Mouse (Mus musculus) adrenal gland, adult 8-10 months (tissue): ENCODE results near the gene Prdx2. TPM values are rescaled to one million over a fixed set of nuclear protein-coding genes. Genes with fewer than 3 reads are reported as not detected.

Experiments
- DNase-seq: peaks from one replicate; pipeline ENCODE4 v3.0.0; 2022
- total RNA-seq, 4 experiments: library from RNA; stranded (reverse); gene quantifications; 2 replicates each; pipeline ENCODE4 v1.2.4; 2022

Prdx2 gene
- 100 to 1,000 TPM; 651 to 758 (median 708) TPM for total RNA-seq

GRCm38 (mm10) chr8:84969241-84970134, at the start of gene Prdx2, which contains the start of the genes Gm49661 and Rnaseh2a:
TSS of gene Prdx2 (plus strand) at chr8:84969587.
TSS of gene Gm49661 (minus strand) at chr8:84969433.
TSS of gene Rnaseh2a (minus strand) at chr8:84969767.
- peak; percentile 63 for DNase-seq

- no peak for DNase-seq
Observed at GRCm38 (mm10) chr8:84921596-84921995, 47.8 kb upstream of the Prdx2 start.

- DNase-seq: no peak
Observed at GRCm38 (mm10) chr8:84925557-84925956, 43.8 kb upstream of the Prdx2 start.

- no peak for DNase-seq
Observed at GRCm38 (mm10) chr8:84927513-84927912, 41.9 kb upstream of the Prdx2 start.

- DNase-seq: no peak
Observed at GRCm38 (mm10) chr8:84928456-84929306, 40.7 kb upstream of the Prdx2 start.

- DNase-seq: no peak
Observed at GRCm38 (mm10) chr8:84930582-84930981, 38.8 kb upstream of the Prdx2 start.

GRCm38 (mm10) chr8:84933767-84934559, 35.4 kb upstream of the Prdx2 start:
- DNase-seq: no peak

GRCm38 (mm10) chr8:84934860-84935259, 34.5 kb upstream of the Prdx2 start:
- DNase-seq: no peak

GRCm38 (mm10) chr8:84935489-84935888, 33.9 kb upstream of the Prdx2 start:
- DNase-seq: no peak

- no peak for DNase-seq
Observed at GRCm38 (mm10) chr8:84936041-84936961, 33.1 kb upstream of the Prdx2 start.

- no peak for DNase-seq
Observed at GRCm38 (mm10) chr8:84936962-84937546, 32.3 kb upstream of the Prdx2 start, which contains the start of gene Mast1. TSS of gene Mast1 (minus strand) at chr8:84937359.

- DNase-seq: no peak
Observed at GRCm38 (mm10) chr8:84937620-84938485, 31.5 kb upstream of the Prdx2 start.

GRCm38 (mm10) chr8:84943699-84944098, 25.7 kb upstream of the Prdx2 start:
- DNase-seq: no peak

- DNase-seq: no peak
Observed at GRCm38 (mm10) chr8:84944478-84945160, 24.8 kb upstream of the Prdx2 start.

- DNase-seq: no peak
Observed at GRCm38 (mm10) chr8:84945235-84945632, 24.2 kb upstream of the Prdx2 start.

GRCm38 (mm10) chr8:84945633-84946527, 23.5 kb upstream of the Prdx2 start:
- DNase-seq: no peak

- DNase-seq: no peak
Observed at GRCm38 (mm10) chr8:84946528-84947240, 22.7 kb upstream of the Prdx2 start, which contains the start of gene Rtbdn. TSS of gene Rtbdn (plus strand) at chr8:84946991.
